Mouse (Mus musculus) urinary bladder, postnatal 14 days (tissue): ENCODE measurements at regions not wholly inside any gene's neighbourhood (a gene's known extent, or its start where the extent isn't known, plus 50 kb on each side); places are given as distances from the start of the nearest gene placed in this dataset.

ENCODE experiments used
- DNase-seq: peaks from one replicate; pipeline ENCODE4 v3.0.0; 2021; ENCODE audit warnings: low spot score

GRCm38 (mm10) chr8:46898697-46899445 is 87.8 kb upstream of the Enpp6 start:
- no peak for DNase-seq

- DNase-seq = no peak
Observed at GRCm38 (mm10) chr8:46900826-46901225, 85.9 kb upstream of the Enpp6 start.

GRCm38 (mm10) chr8:46904731-46905130 is 82.0 kb upstream of the Enpp6 start:
- no peak for DNase-seq

GRCm38 (mm10) chr8:46907390-46907789 is 79.3 kb upstream of the Enpp6 start:
- no peak for DNase-seq

GRCm38 (mm10) chr8:46908186-46908585 is 78.5 kb upstream of the Enpp6 start:
- no peak for DNase-seq

GRCm38 (mm10) chr8:46913956-46914355 is 72.7 kb upstream of the Enpp6 start:
- no peak for DNase-seq

GRCm38 (mm10) chr8:46920071-46920470 is 66.6 kb upstream of the Enpp6 start:
- DNase-seq = no peak

GRCm38 (mm10) chr8:46921075-46921474 is 65.6 kb upstream of the Enpp6 start:
- no peak for DNase-seq

- DNase-seq = no peak
Observed at GRCm38 (mm10) chr8:46921585-46921984, 65.1 kb upstream of the Enpp6 start.

GRCm38 (mm10) chr8:46924787-46925548 is 61.7 kb upstream of the Enpp6 start:
- DNase-seq = no peak

GRCm38 (mm10) chr8:46928718-46929117 is 58.0 kb upstream of the Enpp6 start:
- no peak for DNase-seq

- no peak for DNase-seq
Observed at GRCm38 (mm10) chr8:46929678-46930077, 57.0 kb upstream of the Enpp6 start.

- DNase-seq = no peak
Observed at GRCm38 (mm10) chr8:46931267-46931666, 55.4 kb upstream of the Enpp6 start.

GRCm38 (mm10) chr8:46933256-46933655 is 53.4 kb upstream of the Enpp6 start:
- no peak for DNase-seq

- DNase-seq = no peak
Observed at GRCm38 (mm10) chr8:46934254-46934653, 52.4 kb upstream of the Enpp6 start.

- DNase-seq = peak; percentile 65
Observed at GRCm38 (mm10) chr8:46934898-46935297, 51.8 kb upstream of the Enpp6 start.

- peak; percentile 21 for DNase-seq
Observed at GRCm38 (mm10) chr8:46936039-46936438, 50.6 kb upstream of the Enpp6 start.
